Mouse (Mus musculus): Measurements from ENCODE around the gene Brip1.

DNA sequence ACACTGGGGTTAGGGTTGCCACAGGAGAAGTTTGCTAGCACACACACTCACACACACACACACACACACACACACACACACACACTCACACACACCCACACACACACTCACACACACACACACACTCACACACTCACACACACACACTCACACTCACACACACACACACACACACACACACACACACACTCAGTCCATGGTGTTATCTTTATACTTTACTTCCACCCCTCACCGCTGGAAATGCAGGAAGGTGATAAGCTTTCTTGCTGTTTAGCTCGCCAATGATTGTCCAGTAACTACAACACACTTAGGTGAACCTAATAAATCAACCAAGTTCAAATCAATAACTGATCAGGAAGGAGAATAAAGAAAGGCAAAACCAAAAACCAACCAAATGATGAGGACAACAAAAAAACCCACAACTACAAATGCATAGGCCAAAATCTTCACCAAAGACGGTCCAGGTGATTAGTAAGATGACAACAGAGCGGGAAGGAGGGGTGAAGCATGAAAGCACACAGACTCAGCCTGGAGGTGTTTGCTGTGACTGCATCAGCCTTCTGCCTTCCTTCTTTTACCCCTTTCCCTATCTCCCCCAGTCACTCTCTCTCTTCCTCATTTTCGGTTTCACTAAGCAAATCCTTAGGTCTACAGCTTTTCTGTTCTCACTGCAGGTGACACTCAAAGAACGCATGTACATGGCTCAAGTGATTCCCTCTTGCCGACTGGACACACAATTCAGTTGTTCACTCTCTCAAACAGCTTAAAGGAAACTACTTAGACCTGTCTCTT, 83.7 kb downstream of the Brip1 start:
- no peak for TF ChIP-seq CTCF (IDR thresholded peaks at IDR 0.05; ENCODE audit: insufficient read depth, low read depth, low read length)
- TF ChIP-seq POLR2A (IDR thresholded peaks at IDR 0.05; ENCODE audit: insufficient read depth, low read depth, low read length), result no peak
